Mouse (Mus musculus) left cerebral cortex, adult 18-20 months (tissue): Measurements from ENCODE around the gene a. TPM values are rescaled to one million over a fixed set of nuclear protein-coding genes. Genes with fewer than 3 reads are reported as not detected.

Source experiments
- DNase-seq, 2 experiments: peaks; one replicate each; pipeline ENCODE4 v3.0.0; 2021 to 2022; ENCODE audit warnings: low spot score in 2 of 2, mixed read lengths in 1 of 2
- long read RNA-seq, 2 experiments: library from polyadenylated mRNA; stranded (forward); transcript quantifications; one replicate each; pipeline ENCODE4 v2.0.0; 2021
- total RNA-seq, 2 experiments: library from RNA; stranded (reverse); gene quantifications; 2 replicates each; pipeline ENCODE4 v1.2.3; 2021

a gene
- total RNA-seq: not detected
- long read RNA-seq, experiment 1, partial matches to known transcripts: 0 of 7 reads
- long read RNA-seq, experiment 1, other reads (novel, unspliced or antisense): 7 of 7 reads
- long read RNA-seq, experiment 2, partial matches to known transcripts: 0 of 2 reads
- long read RNA-seq, experiment 2, other reads (novel, unspliced or antisense): 2 of 2 reads

DNA sequence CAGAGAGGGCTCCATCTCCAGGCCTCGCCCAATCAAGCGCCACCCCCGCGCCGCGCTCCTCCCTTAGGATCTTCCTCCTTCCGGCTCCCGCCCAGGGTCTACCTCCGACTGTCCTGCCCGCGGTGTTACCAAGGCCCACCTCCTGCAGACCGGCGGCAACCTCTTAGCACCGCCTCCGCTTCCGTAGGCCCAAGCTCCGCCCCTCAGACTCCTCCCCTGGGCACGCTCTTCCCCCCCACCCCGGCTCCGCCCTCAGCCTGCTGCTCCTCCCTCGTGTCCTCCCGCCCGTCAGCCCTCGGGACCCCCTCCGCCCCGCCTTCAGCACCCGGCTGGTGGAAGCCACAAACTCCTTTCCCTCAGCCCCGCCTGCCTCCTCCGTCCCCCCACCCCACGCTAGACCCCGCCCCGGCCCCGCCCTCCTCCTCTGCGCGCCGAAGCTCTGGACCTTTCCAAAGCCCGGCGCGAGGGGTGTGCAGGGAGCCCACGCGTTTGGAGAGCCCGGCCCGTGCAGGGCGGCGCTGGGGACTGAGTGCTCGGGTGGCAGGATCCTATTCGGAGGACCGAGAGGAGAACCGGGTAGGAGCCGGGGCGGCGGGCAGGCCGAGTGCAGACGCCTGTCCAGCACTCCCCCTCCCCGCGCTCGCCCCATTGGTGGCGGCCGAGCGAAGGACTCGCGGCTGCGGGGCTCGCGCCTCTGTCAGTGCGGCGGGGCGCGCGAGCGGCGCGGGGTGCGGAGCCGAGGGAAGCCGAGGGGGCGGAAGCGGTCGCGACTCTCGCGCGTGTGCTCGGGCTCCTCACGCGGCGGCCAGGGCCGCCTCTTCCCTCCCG is at the start of gene a, which contains the start of gene Raly:
Gene a, plus strand, starts transcription at position 747 of the 828 bp plus-strand sequence.
Gene Raly, plus strand, starts transcription at position 441 of the 828 bp plus-strand sequence.
- DNase-seq: peak; percentile 92 to 95

DNA sequence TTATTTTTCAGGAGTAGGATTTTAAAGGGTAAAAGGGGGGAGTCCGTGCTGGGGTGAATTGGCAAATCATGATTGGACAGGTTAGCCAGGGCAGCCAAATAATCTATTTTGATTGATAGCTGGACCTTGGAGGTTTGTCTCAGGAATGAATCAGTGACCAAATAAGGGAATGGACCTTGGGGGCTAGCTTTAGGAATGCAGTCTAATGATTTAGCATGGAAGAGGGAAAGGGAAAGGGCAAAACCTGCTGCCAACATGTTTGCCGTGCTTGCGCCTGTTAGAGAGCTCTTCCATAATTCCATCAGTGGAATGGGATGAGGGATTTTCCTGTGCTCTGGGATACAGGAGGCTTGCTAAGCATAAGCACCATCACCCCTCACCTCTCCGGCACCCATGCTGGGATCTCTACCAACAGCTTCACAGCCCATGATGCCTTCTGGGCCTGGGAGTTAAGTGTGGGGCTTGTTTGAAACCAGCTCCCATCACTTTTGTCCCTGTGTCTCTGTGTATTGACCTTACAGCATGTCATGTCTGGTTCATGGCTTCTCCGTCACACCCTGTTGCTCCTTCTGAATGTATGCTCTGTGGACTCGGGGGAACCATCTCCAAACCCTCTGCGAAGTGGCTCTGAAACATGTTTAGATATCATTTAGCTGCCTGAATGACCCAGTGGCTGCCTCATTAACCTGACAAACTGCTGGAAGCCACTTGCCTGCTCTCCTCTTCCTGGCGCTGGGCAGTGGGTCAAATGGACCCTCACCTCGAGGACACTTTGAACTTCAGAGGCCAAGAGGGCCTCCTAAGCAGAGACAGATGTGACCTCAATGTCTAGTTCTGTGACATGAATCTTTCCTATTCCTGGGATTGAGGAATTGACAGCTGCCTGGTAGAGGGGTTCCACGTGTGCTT is 48.0 kb upstream of the a start:
- DNase-seq: no peak

- DNase-seq: no peak
These were observed 47.3 kb upstream of the a start for GRCm38 (mm10) chr2:154743915-154744314.

DNA sequence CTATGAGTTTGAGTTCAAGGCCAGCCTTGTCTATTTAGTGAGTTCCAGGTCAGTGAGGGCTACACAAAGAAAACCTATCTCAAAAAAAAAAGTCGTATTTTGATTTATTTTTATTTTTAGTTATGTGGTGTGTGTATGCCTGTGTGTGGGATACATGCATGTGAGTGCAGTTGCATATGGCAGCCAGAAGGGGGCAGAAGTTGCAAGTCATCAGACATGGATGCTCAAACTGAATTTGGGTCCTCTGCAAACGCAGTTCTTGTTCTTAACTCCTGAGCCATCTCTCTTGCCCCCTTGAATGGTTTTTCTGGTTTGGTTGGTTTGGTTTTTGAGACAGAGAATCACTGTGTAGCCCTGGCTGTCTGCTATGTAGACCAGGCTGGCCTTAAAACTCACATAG is 42.8 kb upstream of the a start:
- DNase-seq: no peak

- DNase-seq: no peak
These were observed 41.9 kb upstream of the a start for GRCm38 (mm10) chr2:154749046-154750036.

DNA sequence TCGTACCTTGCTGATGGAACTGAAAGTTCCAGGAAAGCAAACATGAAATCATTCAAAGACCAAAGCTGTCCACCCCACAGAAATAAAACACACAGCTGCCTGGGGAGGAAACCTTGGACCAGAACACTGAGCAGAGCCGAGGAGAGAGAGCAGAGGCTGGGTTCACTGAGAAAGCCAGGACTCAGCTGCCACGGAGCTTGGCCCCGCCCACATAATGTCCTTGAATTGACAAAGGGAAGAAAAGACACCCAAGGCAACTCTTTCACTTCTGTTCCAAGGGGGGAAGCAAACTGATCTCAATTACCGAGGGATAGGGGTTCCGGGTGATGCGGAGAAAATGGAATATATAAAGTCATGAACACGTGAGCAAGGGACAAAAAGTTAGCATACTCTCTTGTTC is 39.3 kb upstream of the a start:
- no peak for DNase-seq

DNA sequence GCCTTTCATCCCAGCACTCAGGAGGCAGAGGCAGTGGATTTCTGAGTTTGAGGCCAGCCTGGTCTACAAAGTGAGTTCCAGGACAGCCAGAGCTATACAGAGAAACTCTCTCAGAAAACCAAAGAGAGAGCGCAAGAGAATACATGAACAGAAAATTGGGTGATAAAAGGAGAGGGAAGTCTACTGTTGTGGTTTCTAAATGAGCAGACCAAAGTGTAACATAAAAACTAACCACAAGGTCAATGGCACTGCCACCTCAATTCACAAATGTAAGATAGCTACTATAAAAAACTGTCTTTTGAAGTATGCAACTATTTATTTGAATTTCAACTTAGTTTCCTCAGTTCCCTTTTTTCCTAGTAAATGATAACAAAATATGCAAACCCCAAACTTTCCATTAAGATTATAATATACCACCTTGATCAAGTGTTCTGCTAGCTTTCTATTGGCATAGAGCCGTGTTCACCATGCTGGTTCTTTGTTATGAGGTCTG is 37.1 kb upstream of the a start:
- DNase-seq: no peak

GRCm38 (mm10) chr2:154755791-154756190 is 35.4 kb upstream of the a start:
- no peak for DNase-seq

DNA sequence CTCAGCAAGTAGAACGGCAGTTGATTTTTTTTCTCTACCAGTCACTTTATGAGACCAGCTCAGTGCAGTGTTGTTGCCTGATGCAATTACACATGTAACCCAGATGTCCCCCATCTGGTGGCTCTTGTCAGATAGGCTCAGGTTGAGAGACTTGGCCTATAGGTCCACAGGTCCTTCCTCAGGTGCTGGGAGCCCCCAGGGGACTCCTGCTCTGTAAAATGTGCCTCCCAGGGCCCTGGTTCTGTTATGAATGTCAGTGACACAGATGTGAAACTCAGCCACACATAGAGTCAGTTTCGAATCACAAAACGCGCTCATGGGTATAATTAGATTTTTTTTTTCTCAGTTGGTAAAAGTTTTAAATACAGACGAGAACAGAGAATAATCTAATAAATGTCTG is 33.5 kb upstream of the a start:
- no peak for DNase-seq

DNA sequence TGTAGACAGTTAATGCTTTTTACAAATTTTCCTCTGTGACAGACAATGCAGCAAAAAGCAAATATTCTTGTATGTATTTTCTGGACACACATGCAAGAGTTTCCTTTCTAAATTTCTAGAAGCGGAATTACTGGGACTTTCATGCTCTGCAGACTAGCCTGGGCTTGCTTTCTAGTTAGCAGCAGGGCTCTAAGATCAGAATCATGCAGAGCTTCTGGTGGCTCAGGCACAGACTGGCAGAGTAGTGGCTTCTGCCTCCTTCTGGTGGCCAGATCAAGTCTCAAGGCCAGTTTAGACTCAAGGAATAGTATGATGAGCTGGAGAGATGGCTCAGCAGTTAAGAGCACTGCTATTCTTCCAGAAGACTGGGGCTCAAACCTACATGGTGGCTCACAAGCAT is 32.7 kb upstream of the a start:
- no peak for DNase-seq

DNA sequence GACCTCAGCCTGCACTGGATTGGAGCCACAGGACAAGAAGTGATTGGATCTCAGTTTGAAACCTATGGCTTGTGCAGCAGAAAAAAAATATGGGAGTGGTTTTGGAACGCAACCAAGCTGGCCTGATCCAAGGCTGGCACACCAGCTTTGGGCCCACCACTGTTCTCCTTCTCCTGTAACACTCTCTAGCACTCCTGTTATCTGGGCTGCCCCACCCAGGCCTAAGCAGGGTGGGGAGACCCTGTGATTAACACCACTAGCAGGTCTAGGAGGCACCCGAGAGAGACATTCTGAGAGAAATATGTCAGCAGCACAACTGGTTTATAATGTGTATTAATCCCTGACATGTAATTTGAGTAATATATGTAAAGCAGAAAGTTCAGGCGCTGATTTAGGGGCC is 28.0 kb upstream of the a start:
- DNase-seq: no peak

DNA sequence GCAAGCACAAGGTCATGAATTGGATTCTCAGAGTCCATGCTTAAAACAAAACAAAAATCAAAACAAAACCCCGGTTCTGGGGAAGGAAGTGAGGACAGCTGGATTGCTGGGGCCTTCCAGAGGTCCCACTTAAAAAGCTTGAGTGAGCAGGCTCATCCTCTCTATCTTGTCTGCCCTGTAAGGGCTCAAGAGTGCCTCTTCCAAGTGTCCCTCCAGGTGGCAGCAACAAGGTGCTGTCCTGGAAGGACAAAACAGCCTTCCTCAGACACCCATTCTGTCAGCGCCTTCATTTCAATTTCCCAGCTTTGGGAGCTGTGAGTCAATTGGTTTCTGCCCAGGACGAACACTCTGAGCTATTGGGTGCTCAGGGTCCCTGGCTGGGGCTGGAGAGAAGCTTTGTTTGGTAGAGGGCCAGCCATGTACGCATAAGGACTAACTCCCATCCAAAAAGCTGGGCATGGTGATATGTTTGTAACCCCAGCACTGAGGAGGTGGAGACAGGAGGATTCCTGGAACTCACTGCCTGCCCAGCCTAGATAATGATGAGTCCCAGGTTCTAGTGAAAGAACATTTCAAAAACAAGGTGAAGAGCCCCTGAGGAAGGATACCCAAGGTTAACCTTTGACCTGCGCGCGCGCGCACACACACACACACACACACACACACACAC is 26.2 kb upstream of the a start:
- DNase-seq: no peak

GRCm38 (mm10) chr2:154765554-154766008 is 25.6 kb upstream of the a start:
- DNase-seq: no peak

DNA sequence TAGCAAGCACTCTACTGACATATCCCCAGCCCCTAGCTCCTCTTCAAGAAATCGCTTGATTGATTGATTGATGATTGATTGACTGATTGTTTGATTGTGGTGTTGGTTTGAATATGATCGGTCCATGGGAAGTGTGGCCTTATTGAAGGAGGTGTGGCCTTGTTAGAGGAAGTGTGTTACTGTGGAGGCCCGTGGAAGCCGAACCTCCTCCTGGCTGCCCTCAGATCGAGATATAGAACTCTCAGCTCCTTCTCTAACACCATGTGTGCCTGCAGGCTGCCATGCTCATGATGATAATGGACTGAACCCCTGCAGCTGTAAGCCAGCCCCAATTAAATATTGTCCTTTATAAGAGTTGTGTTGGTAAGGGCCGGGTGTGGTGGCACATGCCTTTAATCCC is 24.2 kb upstream of the a start:
- no peak for DNase-seq

- DNase-seq: no peak
These were observed 21.3 kb upstream of the a start, which contains the start of gene Gm14214 for GRCm38 (mm10) chr2:154769930-154770329. Gene Gm14214 (minus strand): TSS chr2:154770030.

GRCm38 (mm10) chr2:154771604-154772003 is 19.6 kb upstream of the a start:
- no peak for DNase-seq

DNA sequence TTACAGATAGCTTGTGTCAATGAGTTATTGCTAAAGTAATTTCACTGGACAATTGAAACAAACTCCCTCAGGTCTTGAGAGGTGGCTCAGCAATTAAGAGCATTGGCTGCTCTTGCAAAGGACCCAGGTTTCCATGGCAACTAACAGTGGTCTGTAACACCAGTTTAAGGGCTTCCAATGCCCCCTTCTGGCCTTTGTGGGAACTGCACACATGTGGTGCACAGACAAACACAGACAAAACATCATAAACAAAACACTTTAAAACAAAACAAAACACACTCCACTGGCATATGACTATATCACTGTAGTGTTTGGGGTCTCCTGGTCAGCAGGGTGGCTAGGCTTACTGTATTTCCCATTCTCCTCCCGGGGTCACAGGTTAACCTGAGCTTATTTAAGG is 17.2 kb upstream of the a start:
- DNase-seq: no peak

- no peak for DNase-seq
These were observed 14.7 kb upstream of the a start for GRCm38 (mm10) chr2:154776496-154776895.

GRCm38 (mm10) chr2:154779648-154780047 is 11.6 kb upstream of the a start:
- no peak for DNase-seq

- no peak for DNase-seq
These were observed 8.8 kb upstream of the a start for GRCm38 (mm10) chr2:154782361-154782760.
